Mouse (Mus musculus) cerebellum, adult 2 months (tissue): Measurements from ENCODE around the gene Wdr20.

Source experiments
- CTCF ChIP-seq: fragments of 200-500 bp; IDR thresholded peaks from 2 replicates; pipeline ENCODE4 v1.5.1; 2011; ENCODE audit warnings: low read depth, mild to moderate bottlenecking, control low read depth, low read length, moderate library complexity, borderline replicate concordance; ENCODE audit not compliant: insufficient read depth
- POLR2A ChIP-seq: fragments of 200-500 bp; IDR thresholded peaks from 2 replicates; pipeline ENCODE4 v1.6.1; 2011; ENCODE audit warnings: low read length, control low read depth, borderline replicate concordance; ENCODE audit not compliant: insufficient read depth

- TF ChIP-seq CTCF (no peak), POLR2A (no peak)
These were observed 79.1 kb downstream of the Wdr20 start for GRCm38 (mm10) chr12:110816833-110817232.
